Mouse (Mus musculus): ENCODE measurements around the gene Hoxd12. TPM values are rescaled to one million over a fixed set of nuclear protein-coding genes. Genes with fewer than 3 reads are reported as not detected.

The Hoxd12 gene
- polyA plus RNA-seq, 1 experiment from 2014 or later: 1.1 TPM

GRCm38 (mm10) chr2:74694066-74694465, 19.3 kb downstream of the Hoxd12 start:
- 4% methylated on average over 16 of the region's 16 CpGs for WGBS
- no peak overlapping the region for H3K4me2 ChIP-seq (replicated peaks)
- no peak overlapping the region for H3K9ac ChIP-seq

GRCm38 (mm10) chr2:74695383-74695782, 20.6 kb downstream of the Hoxd12 start:
- Histone ChIP-seq H3K4me1 (replicated peaks) (peaks cover 23% of the 10 kb centered on the region), H3K9me3 (no peaks in the 10 kb centered on the region), H3K27ac (no peak overlapping the region), H3K36me3 (no peaks in the 10 kb centered on the region), H3K9ac (no peak overlapping the region), H3K4me2 (replicated peaks) (no peak overlapping the region), H3K27me3 (replicated peaks) (peaks cover 94% of the 10 kb centered on the region), H3K4me3 (replicated peaks) (no peak overlapping the region)
- no peak for ATAC-seq
- WGBS: 4% methylated on average over 1 of the region's 1 CpGs

More at GRCm38 (mm10) chr2:74694066-74694465, 19.3 kb downstream of the Hoxd12 start:
- Histone ChIP-seq H3K27me3 (replicated peaks) (peaks cover 93% of the 10 kb centered on the region), H3K9me3 (no peaks in the 10 kb centered on the region), H3K27ac (no peak overlapping the region), H3K4me3 (replicated peaks) (no peak overlapping the region), H3K36me3 (no peaks in the 10 kb centered on the region), H3K4me1 (replicated peaks) (peaks cover 23% of the 10 kb centered on the region)
- ATAC-seq: no peak

GRCm38 (mm10) chr2:74695813-74696430, 21.1 kb downstream of the Hoxd12 start:
- WGBS: 13% methylated on average over 7 of the region's 7 CpGs
- Histone ChIP-seq H3K4me2 (replicated peaks) (no peak overlapping the region), H3K27me3 (replicated peaks) (peaks cover 98% of the 10 kb centered on the region), H3K9me3 (no peaks in the 10 kb centered on the region), H3K4me1 (replicated peaks) (peaks cover 23% of the 10 kb centered on the region), H3K9ac (no peak overlapping the region), H3K27ac (no peak overlapping the region), H3K4me3 (replicated peaks) (no peak overlapping the region), H3K36me3 (no peaks in the 10 kb centered on the region)
- no peak for ATAC-seq

- H3K9ac ChIP-seq: peak overlapping the region; percentile 4; the same call in 1 of the 2 replicates
- H3K36me3 ChIP-seq: no peaks in the 10 kb centered on the region
- WGBS: 4% methylated on average over 34 of the region's 34 CpGs
- 0 out of 2 replicates have a peak, but pooled peaks have one; percentile 20 for ATAC-seq
- H3K4me2 ChIP-seq (replicated peaks): peak overlapping the region; percentile 34
- peaks cover 97% of the 10 kb centered on the region for H3K27me3 ChIP-seq (replicated peaks)
- no peaks in the 10 kb centered on the region for H3K9me3 ChIP-seq
- H3K4me1 ChIP-seq (replicated peaks): peaks cover 18% of the 10 kb centered on the region
- 0 out of 2 replicates have a peak overlapping the region, but pooled peaks have one; percentile 27 for H3K27ac ChIP-seq
- H3K4me3 ChIP-seq (replicated peaks): no peak overlapping the region
These were observed 21.9 kb downstream of the Hoxd12 start for GRCm38 (mm10) chr2:74696442-74697335.

- no peaks in the 10 kb centered on the region for H3K9me3 ChIP-seq
- peaks cover 90% of the 10 kb centered on the region for H3K27me3 ChIP-seq (replicated peaks)
- peak within 1 kb of the TSS; percentile 65 for H3K4me2 ChIP-seq (replicated peaks)
- 1% methylated on average over 43 of the region's 43 CpGs for WGBS
- 0 out of 2 replicates have a peak within 1 kb of the TSS, but pooled peaks have one; percentile 32 for H3K27ac ChIP-seq
- H3K9ac ChIP-seq: peak within 1 kb of the TSS; percentile 42
- no peaks in the 10 kb centered on the region for H3K36me3 ChIP-seq
- peak within 1 kb of the TSS; percentile 41 for H3K4me3 ChIP-seq (replicated peaks)
- ATAC-seq: peak; percentile 41
- peaks cover 14% of the 10 kb centered on the region for H3K4me1 ChIP-seq (replicated peaks)
These were observed 22.8 kb downstream of the Hoxd12 start, which contains the start of gene Hoxd9 for GRCm38 (mm10) chr2:74697567-74698121. TSS of gene Hoxd9 (plus strand) at chr2:74697727.

DNA sequence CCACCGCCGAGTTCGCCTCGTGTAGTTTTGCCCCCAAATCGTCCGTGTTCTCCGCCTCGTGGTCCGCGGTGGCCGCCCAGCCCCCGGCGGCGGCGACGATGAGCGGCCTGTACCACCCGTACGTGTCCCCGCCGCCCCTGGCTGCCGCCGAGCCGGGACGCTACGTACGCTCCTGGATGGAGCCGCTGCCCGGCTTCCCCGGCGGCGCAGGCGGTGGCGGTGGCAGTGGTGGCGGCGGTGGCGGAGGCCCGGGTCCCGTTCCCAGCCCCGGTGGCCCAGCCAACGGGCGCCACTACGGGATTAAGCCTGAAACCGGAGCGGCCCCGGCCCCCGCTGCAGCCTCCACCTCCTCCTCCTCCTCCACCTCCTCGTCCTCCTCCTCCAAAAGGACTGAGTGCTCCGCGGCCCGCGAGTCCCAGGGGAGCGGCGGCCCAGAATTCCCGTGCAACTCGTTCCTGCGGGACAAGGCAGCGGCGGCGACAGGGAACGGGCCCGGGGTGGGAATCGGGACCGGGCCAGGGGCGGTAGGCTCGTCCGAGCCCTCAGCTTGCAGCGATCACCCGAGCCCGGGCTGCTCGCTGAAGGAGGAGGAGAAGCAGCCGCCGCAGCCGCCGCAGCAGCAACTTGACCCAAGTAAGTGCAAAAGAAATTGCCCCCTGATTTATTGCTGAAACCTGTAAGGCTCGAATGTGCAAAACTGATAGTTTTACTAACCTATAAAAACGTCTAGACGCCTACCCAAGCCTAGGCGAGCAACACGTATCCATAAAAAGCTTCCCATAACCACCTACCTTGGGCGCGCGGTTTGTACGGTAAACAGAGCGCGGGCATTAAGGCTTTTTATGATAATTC, 23.6 kb downstream of the Hoxd12 start:
- H3K9ac ChIP-seq: peak overlapping the region; percentile 42
- no peaks in the 10 kb centered on the region for H3K36me3 ChIP-seq
- peaks cover 13% of the 10 kb centered on the region for H3K4me1 ChIP-seq (replicated peaks)
- peak overlapping the region; percentile 65 for H3K4me2 ChIP-seq (replicated peaks)
- peaks cover 87% of the 10 kb centered on the region for H3K27me3 ChIP-seq (replicated peaks)
- peak overlapping the region; percentile 41 for H3K4me3 ChIP-seq (replicated peaks)
- WGBS: 1% methylated on average over 86 of the region's 86 CpGs
- H3K27ac ChIP-seq: 0 out of 2 replicates have a peak overlapping the region, but pooled peaks have one; percentile 32
- H3K9me3 ChIP-seq: no peaks in the 10 kb centered on the region
- ATAC-seq: peak; percentile 27

GRCm38 (mm10) chr2:74699053-74699430, 24.2 kb downstream of the Hoxd12 start:
- WGBS: 2% methylated on average over 17 of the region's 17 CpGs
- peak overlapping the region; percentile 65 for H3K4me2 ChIP-seq (replicated peaks)
- H3K27me3 ChIP-seq (replicated peaks): peaks cover 87% of the 10 kb centered on the region
- ATAC-seq: no peak
- H3K36me3 ChIP-seq: no peaks in the 10 kb centered on the region
- H3K4me1 ChIP-seq (replicated peaks): peaks cover 13% of the 10 kb centered on the region
- no peaks in the 10 kb centered on the region for H3K9me3 ChIP-seq
- H3K27ac ChIP-seq: no peak overlapping the region
- H3K9ac ChIP-seq: no peak overlapping the region
- peak overlapping the region; percentile 41 for H3K4me3 ChIP-seq (replicated peaks)

DNA sequence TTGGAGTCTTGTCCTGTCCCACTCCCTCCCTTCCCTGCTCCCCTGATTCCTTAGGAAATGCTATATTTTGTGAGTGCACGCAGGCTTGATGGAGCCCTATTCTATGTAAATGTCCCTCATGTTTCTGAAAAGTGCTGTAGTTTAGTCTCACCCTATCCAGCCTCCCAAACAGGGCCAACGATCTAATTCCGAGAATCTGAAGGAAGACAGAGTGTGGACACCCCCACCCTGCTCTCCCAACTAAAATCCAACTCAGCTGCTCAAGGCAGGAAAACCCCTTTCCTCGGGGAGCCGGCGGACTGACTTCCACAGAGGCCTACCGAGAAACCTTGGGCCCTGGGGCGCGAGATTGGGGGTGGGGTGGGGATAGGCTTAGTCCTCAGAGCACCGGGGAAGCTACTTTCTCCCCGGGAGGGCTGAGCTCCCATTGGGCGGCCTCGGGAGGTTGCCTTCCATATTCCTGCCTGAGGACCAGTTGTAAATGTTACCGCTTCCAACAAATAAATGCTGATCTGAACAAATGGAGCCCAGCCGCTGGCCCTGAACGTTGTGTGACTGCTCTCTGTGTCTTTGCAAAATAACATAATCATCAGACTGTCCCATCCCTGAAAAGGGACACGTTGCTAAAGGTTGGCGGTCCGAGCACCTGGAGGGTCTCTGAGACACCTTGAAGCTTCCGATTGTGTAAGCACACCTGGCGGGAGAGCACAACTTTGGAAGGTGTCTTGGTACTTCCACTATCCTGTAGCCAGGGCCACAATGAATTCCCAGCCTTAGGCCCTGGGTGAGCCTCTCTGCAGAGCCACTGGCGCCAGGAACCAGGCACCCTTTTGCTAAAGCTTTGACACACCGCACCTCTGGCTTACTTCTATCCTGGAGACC, 25.1 kb downstream of the Hoxd12 start:
- Histone ChIP-seq H3K4me3 (replicated peaks) (peak overlapping the region; percentile 1; the same call in 1 of the 2 replicates), H3K27me3 (replicated peaks) (peaks cover 89% of the 10 kb centered on the region), H3K36me3 (no peaks in the 10 kb centered on the region), H3K9me3 (no peaks in the 10 kb centered on the region), H3K9ac (no peak overlapping the region), H3K4me1 (replicated peaks) (peaks cover 19% of the 10 kb centered on the region), H3K4me2 (replicated peaks) (peak overlapping the region; percentile 29), H3K27ac (0 out of 2 replicates have a peak overlapping the region, but pooled peaks have one; percentile 38)
- ATAC-seq: no peak
- WGBS: 13% methylated on average over 23 of the region's 23 CpGs

GRCm38 (mm10) chr2:74700546-74701112, 25.8 kb downstream of the Hoxd12 start:
- H3K9me3 ChIP-seq: no peaks in the 10 kb centered on the region
- no peak overlapping the region for H3K9ac ChIP-seq
- peaks cover 21% of the 10 kb centered on the region for H3K4me1 ChIP-seq (replicated peaks)
- H3K4me2 ChIP-seq (replicated peaks): peak overlapping the region; percentile 29
- ATAC-seq: no peak
- no peak overlapping the region for H3K4me3 ChIP-seq (replicated peaks)
- 16% methylated on average over 22 of the region's 22 CpGs for WGBS
- peaks cover 89% of the 10 kb centered on the region for H3K27me3 ChIP-seq (replicated peaks)
- H3K27ac ChIP-seq: peak overlapping the region; percentile 38; the same call in 1 of the 2 replicates
- H3K36me3 ChIP-seq: no peaks in the 10 kb centered on the region

- H3K9me3 ChIP-seq: no peaks in the 10 kb centered on the region
- no peak overlapping the region for H3K27ac ChIP-seq
- WGBS: 14% methylated on average over 17 of the region's 17 CpGs
- H3K36me3 ChIP-seq: no peaks in the 10 kb centered on the region
- ATAC-seq: no peak
- H3K27me3 ChIP-seq (replicated peaks): peaks cover 82% of the 10 kb centered on the region
- no peak overlapping the region for H3K9ac ChIP-seq
- H3K4me3 ChIP-seq (replicated peaks): no peak overlapping the region
- peaks cover 22% of the 10 kb centered on the region for H3K4me1 ChIP-seq (replicated peaks)
- H3K4me2 ChIP-seq (replicated peaks): no peak overlapping the region
These were observed 27.4 kb downstream of the Hoxd12 start for GRCm38 (mm10) chr2:74701949-74702819.
